Mouse (Mus musculus) CH12.LX (cell line): ENCODE data around the gene Pla2g12b.

ENCODE experiments used
- CTCF ChIP-seq, 2 experiments: IDR thresholded peaks in 1 of 2; conservative IDR thresholded peaks in 1 of 2; 2 replicates each; pipeline ENCODE4 v1.5.1; 2011 to 2012; ENCODE audit warnings: low read depth in 2 of 2, low read length in 2 of 2, improper control_type of control experiment in 1 of 2, inconsistent platforms in 1 of 2, mild to moderate bottlenecking in 1 of 2, moderate library complexity in 1 of 2
- MAFK ChIP-seq: IDR thresholded peaks from 2 replicates; pipeline ENCODE4 v1.6.1; 2011; ENCODE audit warnings: low read length, improper control_type of control experiment; ENCODE audit not compliant: insufficient replicate concordance
- MAX ChIP-seq: IDR thresholded peaks from 2 replicates; pipeline ENCODE4 v1.6.1; 2011; ENCODE audit warnings: low read length, improper control_type of control experiment
- POLR2A ChIP-seq: IDR thresholded peaks from 2 replicates; pipeline ENCODE4 v1.6.1; 2011; ENCODE audit warnings: low read depth, mild to moderate bottlenecking, improper control_type of control experiment, low read length
- USF1 ChIP-seq: IDR thresholded peaks from 2 replicates; pipeline ENCODE4 v1.6.1; 2014; ENCODE audit warnings: low read depth, mild to moderate bottlenecking, inconsistent platforms, low read length, improper control_type of control experiment

DNA sequence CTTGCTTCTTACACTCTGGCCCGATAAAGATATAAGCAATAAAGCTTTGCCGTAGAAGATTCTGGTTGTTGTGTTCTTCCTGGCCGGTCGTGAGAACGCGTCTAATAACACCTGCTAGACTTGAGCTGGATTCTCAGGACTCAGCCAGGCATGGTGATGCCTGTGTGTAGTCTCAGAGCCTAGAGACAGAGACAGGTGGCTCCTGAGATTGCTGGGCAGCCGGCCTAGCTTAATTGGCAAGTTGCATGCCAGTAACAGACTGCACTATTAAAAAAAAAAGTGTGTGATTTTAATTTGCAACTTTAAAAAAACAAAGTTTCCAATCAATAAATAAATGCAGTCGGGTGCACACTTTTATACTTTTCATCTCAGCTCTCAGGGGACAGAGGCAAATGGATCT is 16.5 kb upstream of the Pla2g12b start:
- TF ChIP-seq POLR2A: no peak
- no peak for TF ChIP-seq MAFK
- no peak for TF ChIP-seq USF1
- no peak for TF ChIP-seq CTCF (conservative IDR thresholded peaks at IDR 0.05 in 1 of 2, IDR thresholded peaks at IDR 0.05 in 1 of 2; ENCODE audit: low read depth in 2 of 2, low read length in 2 of 2)
- TF ChIP-seq MAX: no peak
